Mouse (Mus musculus) G1E (cell line): ENCODE measurements at regions not wholly inside any gene's neighbourhood (a gene's known extent, or its start where the extent isn't known, plus 50 kb on each side); places are given as distances from the start of the nearest gene placed in this dataset.

Source experiments
- CTCF ChIP-seq: IDR thresholded peaks from 2 replicates; pipeline ENCODE4 v1.5.1; 2012; ENCODE audit warnings: low read depth, low read length, inconsistent platforms, mixed read lengths
- GATA1 ChIP-seq: IDR thresholded peaks from 2 replicates; pipeline ENCODE4 v1.6.1; 2012; ENCODE audit warnings: borderline replicate concordance, low read length, inconsistent platforms, mixed read lengths

GRCm38 (mm10) chr12:104636474-104636873 is 115.3 kb downstream of the Dicer1 start:
- TF ChIP-seq CTCF (no peak), GATA1 (no peak)
